In the genomic region with DNA sequence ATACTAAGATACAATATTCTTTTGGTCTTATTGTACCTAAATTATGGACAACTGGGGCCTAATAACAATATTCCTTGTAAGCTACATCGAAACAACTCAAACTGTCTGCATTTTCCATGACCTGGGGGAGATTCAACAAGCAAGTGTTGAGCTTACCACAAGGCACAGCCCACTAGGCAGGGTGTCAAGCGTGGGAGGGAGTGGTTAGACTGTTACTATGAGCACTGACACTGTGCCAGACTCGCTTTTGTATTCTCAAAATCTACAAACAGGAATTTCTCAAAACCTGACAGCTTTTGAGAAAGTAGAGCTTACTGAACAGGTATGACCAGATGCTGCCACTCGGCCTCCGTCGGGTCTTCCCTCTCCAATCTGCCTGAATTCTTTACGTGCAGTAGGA, we compare ENCODE assay signal across 23 mouse cellular contexts. TPM values are rescaled to one million over a fixed set of nuclear protein-coding genes. Genes with fewer than 3 reads are reported as not detected.
DNase-seq lines count a peak whose midpoint lies in the region; ATAC-seq and TF ChIP-seq lines count a peak whose summit lies in the region.
"Had no signal": no experiment of that assay in that cellular context is flagged by ENCODE, and none has a peak within 500 bp of the region (broad histone marks: within the 10 kb centered on the region; RNA-seq: fewer than 3 reads in every experiment).

No protein-coding gene starts in this region.

- TF ChIP-seq CTCF in layer of hippocampus, adult 2 months (conservative IDR thresholded peaks at IDR 0.05): no peak
- TF ChIP-seq CTCF in CH12.LX (conservative IDR thresholded peaks at IDR 0.05 in 1 of 2, IDR thresholded peaks at IDR 0.05 in 1 of 2; ENCODE audit: low read depth in 2 of 2, low read length in 2 of 2): no peak

- no peak for TF ChIP-seq POLR2A in CH12.LX (IDR thresholded peaks at IDR 0.05; ENCODE audit: low read depth, low read length)

- H3K4me2 ChIP-seq in CH12.LX (ENCODE audit: insufficient read depth, low read depth, poor library complexity, severe bottlenecking): no peak overlapping the region
- no peak overlapping the region for H3K4me2 ChIP-seq in neural tube, embryonic 15.5 days
- H3K4me2 ChIP-seq: embryonic facial prominence, embryonic 12.5 days; forebrain, embryonic 13.5 days; hindbrain, embryonic 15.5 days; limb, embryonic 15.5 days; lung, embryonic 14.5 days; midbrain, embryonic 15.5 days; neural tube, embryonic 12.5 days had no signal

- no peak for TF ChIP-seq RAD21 in CH12.LX (IDR thresholded peaks at IDR 0.05; ENCODE audit: low read depth, low read length)

- H3K9me3 ChIP-seq in CH12.LX (replicated peaks; ENCODE audit: low read length): no peaks in the 10 kb centered on the region
- no peaks in the 10 kb centered on the region for H3K9me3 ChIP-seq in neural tube, embryonic 15.5 days (replicated peaks)
- H3K9me3 ChIP-seq: embryonic facial prominence, embryonic 12.5 days; forebrain, embryonic 13.5 days; heart, embryonic 10.5 days; hindbrain, embryonic 15.5 days; limb, embryonic 15.5 days; midbrain, embryonic 15.5 days; neural tube, embryonic 12.5 days had no signal

- no peak overlapping the region for H3K4me3 ChIP-seq in layer of hippocampus, adult 2 months
- H3K4me3 ChIP-seq in CH12.LX (replicated peaks in 1 of 3; ENCODE audit: low read depth in 2 of 3, low read length in 2 of 3, poor library complexity in 1 of 3): no peak overlapping the region
- H3K4me3 ChIP-seq in neural tube, embryonic 15.5 days (replicated peaks): no peak overlapping the region
- H3K4me3 ChIP-seq: embryonic facial prominence, embryonic 12.5 days; erythroblast, embryonic 14.5 days; forebrain, embryonic 13.5 days; heart, embryonic 10.5 days; hindbrain, embryonic 15.5 days; limb, embryonic 15.5 days; midbrain, embryonic 15.5 days; neural tube, embryonic 12.5 days had no signal

- peaks cover 14 to 76% of the 10 kb centered on the region in 2 experiments for H3K36me3 ChIP-seq in CH12.LX (replicated peaks in 1 of 2; ENCODE audit: control insufficient read depth in 1 of 2, insufficient read depth in 1 of 2, low read length in 1 of 2)
- peaks cover 47% of the 10 kb centered on the region for H3K36me3 ChIP-seq in neural tube, embryonic 15.5 days

- in situ Hi-C loops in CH12.LX (cut with MboI; ENCODE audit: low pct_ligation_motif_present, low pct_unique_long_range_greater_than_20kb, low sequenced_read_pairs): no loop called here

- peaks cover 5 to 20% of the 10 kb centered on the region in 2 experiments for H3K4me1 ChIP-seq in CH12.LX (ENCODE audit: control insufficient read depth in 1 of 2, insufficient read depth in 2 of 2)
- H3K4me1 ChIP-seq in neural tube, embryonic 15.5 days: no peaks in the 10 kb centered on the region
- H3K4me1 ChIP-seq: embryonic facial prominence, embryonic 12.5 days; heart, embryonic 10.5 days; hindbrain, embryonic 15.5 days; limb, embryonic 15.5 days; midbrain, embryonic 15.5 days; neural tube, embryonic 12.5 days had no signal

- WGBS in neural tube, embryonic 15.5 days: 92% methylated on average over 7 of the region's 7 CpGs

- dilution Hi-C loops in CH12.LX (cut with MboI; ENCODE audit: extremely low pct_ligation_motif_present, extremely low pct_unique_long_range_greater_than_20kb, low sequenced_read_pairs): no loop called here

- H3K27me3 ChIP-seq in CH12.LX (replicated peaks): no peaks in the 10 kb centered on the region
- no peaks in the 10 kb centered on the region for H3K27me3 ChIP-seq in neural tube, embryonic 15.5 days (replicated peaks)
- H3K27me3 ChIP-seq: embryonic facial prominence, embryonic 12.5 days; forebrain, embryonic 13.5 days; hindbrain, embryonic 15.5 days; limb, embryonic 15.5 days; midbrain, embryonic 15.5 days; neural tube, embryonic 12.5 days had no signal

- peak; percentile 19 to 50 for DNase-seq in layer of hippocampus, adult 2 months (ENCODE audit: low spot score in 2 of 2)
- DNase-seq in layer of hippocampus, adult 8-10 months (ENCODE audit: low spot score in 2 of 2): no peak
- peak; percentile 53 for DNase-seq in CH12.LX (ENCODE audit: extremely low read depth)
- peak; percentile 70 for DNase-seq in fat pad, adult 2 months (ENCODE audit: extremely low read depth, low read depth, low spot score)
- DNase-seq in testis, postnatal 10 days (ENCODE audit: low spot score): peak; percentile 79
- DNase-seq: adrenal gland, postnatal 25 days; cerebellum, adult 11 months; cerebellum, postnatal 10 days; kidney, adult 18-20 months; lung, embryonic 14.5 days; lung, postnatal 4 days had no signal

- no peak for TF ChIP-seq EP300 in CH12.LX (IDR thresholded peaks at IDR 0.05; ENCODE audit: low read length)

- no peak overlapping the region for H3K9ac ChIP-seq in CH12.LX (ENCODE audit: insufficient read depth, low read depth)
- no peak overlapping the region for H3K9ac ChIP-seq in neural tube, embryonic 15.5 days (replicated peaks)
- H3K9ac ChIP-seq: embryonic facial prominence, embryonic 12.5 days; forebrain, embryonic 13.5 days; hindbrain, embryonic 15.5 days; limb, embryonic 15.5 days; liver, embryonic 14.5 days; lung, embryonic 14.5 days; midbrain, embryonic 15.5 days; neural tube, embryonic 12.5 days had no signal

- ATAC-seq in neural tube, embryonic 15.5 days (ENCODE audit: low FRiP score): no peak
- ATAC-seq in megakaryocyte-erythroid progenitor cell, adult 5-6 weeks (replicated peaks; ENCODE audit: low FRiP score, low TSS enrichment, poor library complexity, severe bottlenecking): no peak
- ATAC-seq: forebrain, embryonic 13.5 days; midbrain, embryonic 15.5 days had no signal

- H3K79me2 ChIP-seq in CH12.LX (replicated peaks; ENCODE audit: control insufficient read depth, extremely low read depth, insufficient read depth, poor library complexity, severe bottlenecking): no peaks in the 10 kb centered on the region

- H3K27ac ChIP-seq in layer of hippocampus, adult 2 months: no peak overlapping the region
- H3K27ac ChIP-seq in CH12.LX (ENCODE audit: insufficient read depth, low read depth): no peak overlapping the region
- H3K27ac ChIP-seq in neural tube, embryonic 15.5 days (replicated peaks): no peak overlapping the region
- H3K27ac ChIP-seq: embryonic facial prominence, embryonic 12.5 days; forebrain, embryonic 13.5 days; heart, embryonic 10.5 days; hindbrain, embryonic 15.5 days; limb, embryonic 15.5 days; liver, embryonic 14.5 days; midbrain, embryonic 15.5 days; neural tube, embryonic 12.5 days; stomach, postnatal 0 days had no signal

TF ChIP-seq in CH12.LX, 34 proteins besides CTCF, POLR2A, EP300 and RAD21:
- no peak for TF ChIP-seq ZKSCAN1 (IDR thresholded peaks at IDR 0.05; ENCODE audit: borderline replicate concordance, low read depth, low read length)
- TF ChIP-seq GABPA (IDR thresholded peaks at IDR 0.05; ENCODE audit: insufficient replicate concordance, low read depth, low read length): no peak
- TF ChIP-seq MXI1 (IDR thresholded peaks at IDR 0.05; ENCODE audit: low read depth, low read length): no peak
- no peak for TF ChIP-seq TBP (conservative IDR thresholded peaks at IDR 0.05; ENCODE audit: low read depth, low read length)
- TF ChIP-seq PAX5 (IDR thresholded peaks at IDR 0.05; ENCODE audit: low read length): no peak
- no peak for TF ChIP-seq NELFE (IDR thresholded peaks at IDR 0.05; ENCODE audit: low read depth, low read length)
- no peak for TF ChIP-seq ZNF384 (IDR thresholded peaks at IDR 0.05; ENCODE audit: low read depth, low read length)
- TF ChIP-seq HCFC1 (IDR thresholded peaks at IDR 0.05; ENCODE audit: low read depth, low read length): no peak
- no peak for TF ChIP-seq ELF1 (IDR thresholded peaks at IDR 0.05; ENCODE audit: low read depth, low read length)
- no peak for TF ChIP-seq CHD1 (IDR thresholded peaks at IDR 0.05; ENCODE audit: low read depth, low read length)

RNA-seq across cellular contexts. Expression of a gene that starts 28.0 kb away (rescaled TPM):
- total RNA-seq in layer of hippocampus, adult 2 months (2021): 10 to 100 TPM; 53.4 to 54.7 TPM
- 10 to 100 TPM; 44.1 to 69.8 (median 54.0) TPM for total RNA-seq in layer of hippocampus, adult 8-10 months (2022)
- total RNA-seq in CH12.LX (2012; rRNA removed): 21.2 and 23.8 TPM in 2 replicates
- total RNA-seq in CH12.LX (2014; rRNA removed): 40.2 and 41.2 TPM in 2 replicates
- polyA plus RNA-seq in CH12.LX (2012; ENCODE audit: insufficient read length, low read depth): 46.6 and 53.9 TPM in 2 replicates
- 22.8 and 23.1 TPM in 2 replicates for polyA plus RNA-seq in neural tube, embryonic 15.5 days (2015; fragmentation: Nextera tagmentation; extraction: Ambion mirVana)
- 11.7 and 24.6 TPM in 2 replicates for total RNA-seq in megakaryocyte-erythroid progenitor cell, adult 5-6 weeks (2014; fragmentation: Nextera tagmentation)
- total RNA-seq in megakaryocyte-erythroid progenitor cell, adult 5-6 weeks (2017): 38.4 and 62.2 TPM in 2 replicates

RNA-seq across cellular contexts. Expression of a gene that starts 55.5 kb away (rescaled TPM):
- total RNA-seq in layer of hippocampus, adult 2 months (2021): 10 to 100 TPM; 60.0 to 62.3 TPM
- 10 to 100 TPM; 62.5 to 68.6 (median 64.4) TPM for total RNA-seq in layer of hippocampus, adult 8-10 months (2022)
- total RNA-seq in CH12.LX (2012; rRNA removed): 11.2 and 20.0 TPM in 2 replicates
- 28.5 and 31.5 TPM in 2 replicates for total RNA-seq in CH12.LX (2014; rRNA removed)
- 23.1 and 27.7 TPM in 2 replicates for polyA plus RNA-seq in CH12.LX (2012; ENCODE audit: insufficient read length, low read depth)
- 5.5 and 6.0 TPM in 2 replicates for polyA plus RNA-seq in neural tube, embryonic 15.5 days (2015; fragmentation: Nextera tagmentation; extraction: Ambion mirVana)
- 6.8 and 12.2 TPM in 2 replicates for total RNA-seq in megakaryocyte-erythroid progenitor cell, adult 5-6 weeks (2014; fragmentation: Nextera tagmentation)
- 5.9 TPM in 2 replicates for total RNA-seq in megakaryocyte-erythroid progenitor cell, adult 5-6 weeks (2017)

Comparison
In these comparisons a context has a peak if more than half of its experiments do, and no peak if none do; other contexts are left out.
1. DNase-seq: peak in layer of hippocampus, adult 2 months (2 of 2), CH12.LX (single experiment), fat pad, adult 2 months (single experiment) and testis, postnatal 10 days (single experiment); none in layer of hippocampus, adult 8-10 months (0 of 2).